Mouse (Mus musculus): ENCODE data around the gene Slx1b. TPM values are rescaled to one million over a fixed set of nuclear protein-coding genes. Genes with fewer than 3 reads are reported as not detected.
"Not testable (repeated sequence)": the region's sequence is repeated elsewhere in the genome, so short reads cannot be mapped to it uniquely, and the experiment has no call there.

Gene Slx1b
- total and polyA plus RNA-seq, 2 experiments from 2014 or later = 8.6 to 17.6 TPM

- TF ChIP-seq CTCF (IDR thresholded peaks at IDR 0.05; ENCODE audit: low read depth) = no peak
- H3K4me3 ChIP-seq (ENCODE audit: low read length) = no peak overlapping the region
- no peak overlapping the region for H3K9ac ChIP-seq (replicated peaks; ENCODE audit: low read length)
- no peaks in the 10 kb centered on the region for H3K27me3 ChIP-seq (ENCODE audit: insufficient read depth, low read length)
- ATAC-seq = no peak
- 80% methylated on average over 8 of the region's 8 CpGs for WGBS
- no peaks in the 10 kb centered on the region for H3K9me3 ChIP-seq (ENCODE audit: low read length)
- no peak for DNase-seq (ENCODE audit: low spot score)
- no peak overlapping the region for H3K4me2 ChIP-seq (ENCODE audit: low read depth, low read length)
- H3K27ac ChIP-seq = no peak overlapping the region
- H3K36me3 ChIP-seq (ENCODE audit: insufficient read depth, low read length) = no peaks in the 10 kb centered on the region
- no peaks in the 10 kb centered on the region; the same call in 1 of the 2 replicates for H3K4me1 ChIP-seq (ENCODE audit: insufficient read depth, low read length)
Observed at GRCm38 (mm10) chr7:126736122-126736521, 40.5 kb upstream of the Slx1b start.

GRCm38 (mm10) chr7:126730256-126730789, 34.7 kb upstream of the Slx1b start:
- not testable (repeated sequence) for H3K4me3 ChIP-seq (ENCODE audit: low read length); H3K9ac ChIP-seq (replicated peaks; ENCODE audit: low read length); H3K36me3 ChIP-seq (ENCODE audit: insufficient read depth, low read length); H3K27ac ChIP-seq; H3K4me2 ChIP-seq (ENCODE audit: low read depth, low read length); DNase-seq (ENCODE audit: low spot score); H3K9me3 ChIP-seq (ENCODE audit: low read length); ATAC-seq; H3K4me1 ChIP-seq (ENCODE audit: insufficient read depth, low read length); H3K27me3 ChIP-seq (ENCODE audit: insufficient read depth, low read length)
- 82% methylated on average over 4 of the region's 4 CpGs for WGBS

GRCm38 (mm10) chr7:126725667-126726066, 30.1 kb upstream of the Slx1b start:
- DNase-seq (ENCODE audit: low spot score) (no peak), ATAC-seq (no peak)
- no peaks in the 10 kb centered on the region for H3K4me1 ChIP-seq (ENCODE audit: insufficient read depth, low read length)
- no peak for TF ChIP-seq CTCF (IDR thresholded peaks at IDR 0.05; ENCODE audit: low read depth)
- H3K27me3 ChIP-seq (ENCODE audit: insufficient read depth, low read length) = no peaks in the 10 kb centered on the region
- 84% methylated on average over 5 of the region's 5 CpGs for WGBS
- H3K36me3 ChIP-seq (ENCODE audit: insufficient read depth, low read length) = no peaks in the 10 kb centered on the region
- H3K4me3 ChIP-seq (ENCODE audit: low read length) = no peak overlapping the region
- H3K27ac ChIP-seq = no peak overlapping the region
- no peak overlapping the region for H3K9ac ChIP-seq (replicated peaks; ENCODE audit: low read length)
- H3K4me2 ChIP-seq (ENCODE audit: low read depth, low read length) = no peak overlapping the region
- H3K9me3 ChIP-seq (ENCODE audit: low read length) = no peaks in the 10 kb centered on the region

GRCm38 (mm10) chr7:126725077-126725476, 29.5 kb upstream of the Slx1b start:
- 79% methylated on average over 3 of the region's 3 CpGs for WGBS
- Histone ChIP-seq H3K36me3 (ENCODE audit: insufficient read depth, low read length) (no peaks in the 10 kb centered on the region), H3K9ac (replicated peaks; ENCODE audit: low read length) (no peak overlapping the region), H3K4me1 (ENCODE audit: insufficient read depth, low read length) (no peaks in the 10 kb centered on the region), H3K27ac (no peak overlapping the region), H3K4me3 (ENCODE audit: low read length) (no peak overlapping the region), H3K9me3 (ENCODE audit: low read length) (no peaks in the 10 kb centered on the region), H3K27me3 (ENCODE audit: insufficient read depth, low read length) (no peaks in the 10 kb centered on the region), H3K4me2 (ENCODE audit: low read depth, low read length) (no peak overlapping the region)
- no peak for DNase-seq (ENCODE audit: low spot score)
- no peak for TF ChIP-seq CTCF (IDR thresholded peaks at IDR 0.05; ENCODE audit: low read depth)
- no peak for ATAC-seq

GRCm38 (mm10) chr7:126721635-126722034, 26.1 kb upstream of the Slx1b start:
- TF ChIP-seq CTCF (IDR thresholded peaks at IDR 0.05; ENCODE audit: low read depth) = no peak
- ATAC-seq = no peak
- H3K4me3 ChIP-seq (ENCODE audit: low read length) = no peak overlapping the region
- H3K9me3 ChIP-seq (ENCODE audit: low read length) = no peaks in the 10 kb centered on the region
- no peak overlapping the region for H3K9ac ChIP-seq (replicated peaks; ENCODE audit: low read length)
- no peak overlapping the region for H3K4me2 ChIP-seq (ENCODE audit: low read depth, low read length)
- no peak for DNase-seq (ENCODE audit: low spot score)
- 90% methylated on average over 13 of the region's 13 CpGs for WGBS
- no peaks in the 10 kb centered on the region for H3K4me1 ChIP-seq (ENCODE audit: insufficient read depth, low read length)
- H3K36me3 ChIP-seq (ENCODE audit: insufficient read depth, low read length) = no peaks in the 10 kb centered on the region
- no peaks in the 10 kb centered on the region for H3K27me3 ChIP-seq (ENCODE audit: insufficient read depth, low read length)
- H3K27ac ChIP-seq = no peak overlapping the region

- Histone ChIP-seq H3K36me3 (ENCODE audit: insufficient read depth, low read length) (no peaks in the 10 kb centered on the region), H3K9ac (replicated peaks; ENCODE audit: low read length) (no peak overlapping the region), H3K4me1 (ENCODE audit: insufficient read depth, low read length) (no peaks in the 10 kb centered on the region), H3K4me2 (ENCODE audit: low read depth, low read length) (no peak overlapping the region), H3K27me3 (ENCODE audit: insufficient read depth, low read length) (no peaks in the 10 kb centered on the region), H3K27ac (no peak overlapping the region), H3K4me3 (ENCODE audit: low read length) (no peak overlapping the region), H3K9me3 (ENCODE audit: low read length) (no peaks in the 10 kb centered on the region)
- no peak for DNase-seq (ENCODE audit: low spot score)
- TF ChIP-seq CTCF (IDR thresholded peaks at IDR 0.05; ENCODE audit: low read depth) = no peak
- WGBS = 94% methylated on average over 5 of the region's 5 CpGs
- ATAC-seq = no peak
Observed at GRCm38 (mm10) chr7:126718787-126719337, 23.3 kb upstream of the Slx1b start.

GRCm38 (mm10) chr7:126717566-126717965, 22.0 kb upstream of the Slx1b start:
- Histone ChIP-seq H3K36me3 (ENCODE audit: insufficient read depth, low read length) (no peaks in the 10 kb centered on the region), H3K27me3 (ENCODE audit: insufficient read depth, low read length) (no peaks in the 10 kb centered on the region), H3K9me3 (ENCODE audit: low read length) (no peaks in the 10 kb centered on the region), H3K4me2 (ENCODE audit: low read depth, low read length) (no peak overlapping the region), H3K9ac (replicated peaks; ENCODE audit: low read length) (no peak overlapping the region), H3K4me1 (ENCODE audit: insufficient read depth, low read length) (no peaks in the 10 kb centered on the region), H3K27ac (no peak overlapping the region), H3K4me3 (ENCODE audit: low read length) (no peak overlapping the region)
- 89% methylated on average over 3 of the region's 3 CpGs for WGBS
- no peak for ATAC-seq
- no peak for TF ChIP-seq CTCF (IDR thresholded peaks at IDR 0.05; ENCODE audit: low read depth)
- no peak for DNase-seq (ENCODE audit: low spot score)
